25 mouse cellular contexts compared by ENCODE assay signal in the genomic region with DNA sequence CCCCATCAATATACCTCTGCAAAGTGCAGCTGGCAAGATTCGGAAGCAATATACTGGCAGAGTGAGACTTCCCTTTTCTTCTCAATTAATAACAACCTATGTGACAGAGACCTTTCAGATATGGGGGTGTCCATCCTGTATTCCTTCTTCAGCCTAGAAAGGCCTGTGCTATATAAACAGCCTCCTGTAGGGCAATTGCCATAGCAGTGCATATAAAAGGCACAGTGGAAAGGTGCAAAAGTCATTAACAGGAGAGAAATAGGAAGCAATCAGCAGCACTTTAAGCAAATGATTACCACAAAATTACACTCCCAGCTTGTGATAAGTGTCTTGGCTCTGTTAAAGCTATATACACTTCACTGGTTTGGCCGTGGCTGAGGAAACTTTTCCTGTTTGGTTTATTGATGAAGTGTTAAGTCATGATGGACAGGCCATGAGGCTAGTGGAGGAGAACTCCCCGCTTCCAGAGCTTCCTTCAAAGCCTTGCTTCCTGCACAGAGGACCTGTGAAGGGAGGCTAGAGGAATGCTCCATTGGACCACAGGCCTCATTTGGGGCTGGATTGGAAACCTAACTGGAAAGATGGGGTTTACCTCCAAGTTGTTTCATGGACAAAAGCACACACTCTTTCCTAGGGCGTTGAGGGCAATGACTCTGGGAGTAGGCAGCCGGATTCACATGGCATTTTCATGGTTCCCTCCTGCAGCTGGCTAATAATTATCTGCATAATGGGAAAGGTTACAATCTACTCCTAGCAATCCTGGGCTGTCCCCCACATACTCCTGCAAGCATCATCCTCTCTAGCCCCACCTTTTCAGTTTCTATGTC.
DNase-seq lines count a peak whose midpoint lies in the region; ATAC-seq and TF ChIP-seq lines count a peak whose summit lies in the region.
"Had no signal": no experiment of that assay in that cellular context is flagged by ENCODE, and none has a peak within 500 bp of the region (broad histone marks: within the 10 kb centered on the region; RNA-seq: fewer than 3 reads in every experiment).

No protein-coding gene starts in this region.

- H3K27me3 ChIP-seq in hindbrain, embryonic 13.5 days = no peaks in the 10 kb centered on the region
- no peaks in the 10 kb centered on the region for H3K27me3 ChIP-seq in hindbrain, postnatal 0 days (ENCODE audit: insufficient read depth, low read length)
- H3K27me3 ChIP-seq in kidney, embryonic 16.5 days (ENCODE audit: insufficient read depth, low read length) = no peaks in the 10 kb centered on the region
- peaks cover 24% of the 10 kb centered on the region for H3K27me3 ChIP-seq in limb, embryonic 12.5 days
- H3K27me3 ChIP-seq: heart, embryonic 15.5 days; liver, embryonic 15.5 days; megakaryocyte, embryonic 14.5 days had no signal

- no peak for ATAC-seq in hindbrain, embryonic 13.5 days (ENCODE audit: low FRiP score)
- ATAC-seq in hindbrain, postnatal 0 days = no peak
- ATAC-seq in kidney, embryonic 16.5 days (ENCODE audit: low FRiP score, low TSS enrichment) = peak; percentile 71
- ATAC-seq in limb, embryonic 12.5 days (ENCODE audit: insufficient number of reproducible peaks, insufficient read depth, low FRiP score, low TSS enrichment, low read depth) = peak; percentile 63; the same call in 1 of the 2 replicates
- ATAC-seq: forebrain, embryonic 14.5 days; inflammation-experienced regulatory T-cells, adult 6 months had no signal

- 0 out of 2 replicates have a peak overlapping the region, but pooled peaks have one; percentile 29 for H3K9ac ChIP-seq in hindbrain, embryonic 13.5 days
- no peak overlapping the region for H3K9ac ChIP-seq in hindbrain, postnatal 0 days (replicated peaks; ENCODE audit: low read length)
- H3K9ac ChIP-seq in kidney, embryonic 16.5 days (replicated peaks; ENCODE audit: low read length) = no peak overlapping the region
- H3K9ac ChIP-seq in limb, embryonic 12.5 days (replicated peaks) = no peak overlapping the region
- H3K9ac ChIP-seq: heart, embryonic 15.5 days; liver, embryonic 15.5 days had no signal

- H3K4me3 ChIP-seq in hindbrain, embryonic 13.5 days = no peak overlapping the region
- H3K4me3 ChIP-seq in hindbrain, postnatal 0 days (ENCODE audit: low read length) = no peak overlapping the region
- no peak overlapping the region for H3K4me3 ChIP-seq in kidney, embryonic 16.5 days (ENCODE audit: low read length)
- no peak overlapping the region for H3K4me3 ChIP-seq in limb, embryonic 12.5 days (replicated peaks)
- H3K4me3 ChIP-seq: gastrocnemius, adult 2 months; heart, embryonic 15.5 days; liver, embryonic 15.5 days; megakaryocyte, embryonic 14.5 days had no signal

- H3K9me3 ChIP-seq in hindbrain, embryonic 13.5 days = no peaks in the 10 kb centered on the region
- H3K9me3 ChIP-seq in hindbrain, postnatal 0 days (ENCODE audit: low read length) = no peaks in the 10 kb centered on the region
- no peaks in the 10 kb centered on the region for H3K9me3 ChIP-seq in kidney, embryonic 16.5 days (ENCODE audit: low read length)
- H3K9me3 ChIP-seq in limb, embryonic 12.5 days = no peaks in the 10 kb centered on the region
- H3K9me3 ChIP-seq: heart, embryonic 15.5 days; liver, embryonic 15.5 days; megakaryocyte, embryonic 14.5 days had no signal

- 81% methylated on average over 5 of the region's 5 CpGs for WGBS in hindbrain, embryonic 13.5 days
- 80% methylated on average over 5 of the region's 5 CpGs for WGBS in hindbrain, postnatal 0 days
- 33% methylated on average over 5 of the region's 5 CpGs for WGBS in kidney, embryonic 16.5 days
- WGBS in limb, embryonic 12.5 days = 26% methylated on average over 5 of the region's 5 CpGs

- no peaks in the 10 kb centered on the region for H3K36me3 ChIP-seq in hindbrain, embryonic 13.5 days
- no peaks in the 10 kb centered on the region for H3K36me3 ChIP-seq in hindbrain, postnatal 0 days (ENCODE audit: insufficient read depth, low read length)
- H3K36me3 ChIP-seq in kidney, embryonic 16.5 days (ENCODE audit: insufficient read depth, low read length) = no peaks in the 10 kb centered on the region
- H3K36me3 ChIP-seq in limb, embryonic 12.5 days = no peaks in the 10 kb centered on the region
- H3K36me3 ChIP-seq: heart, embryonic 15.5 days; liver, embryonic 15.5 days had no signal

- no peak for TF ChIP-seq CTCF in hindbrain, postnatal 0 days (IDR thresholded peaks at IDR 0.05; ENCODE audit: low read depth)

- H3K27ac ChIP-seq in hindbrain, embryonic 13.5 days = no peak overlapping the region
- H3K27ac ChIP-seq in hindbrain, postnatal 0 days = no peak overlapping the region
- H3K27ac ChIP-seq in kidney, embryonic 16.5 days (ENCODE audit: low read length) = no peak overlapping the region
- H3K27ac ChIP-seq in limb, embryonic 12.5 days = no peak overlapping the region
- H3K27ac ChIP-seq: gastrocnemius, adult 2 months; heart, embryonic 15.5 days; liver, embryonic 15.5 days had no signal

- H3K4me1 ChIP-seq in hindbrain, embryonic 13.5 days (replicated peaks) = no peaks in the 10 kb centered on the region
- no peaks in the 10 kb centered on the region for H3K4me1 ChIP-seq in hindbrain, postnatal 0 days (ENCODE audit: insufficient read depth, low read length)
- peaks cover 8% of the 10 kb centered on the region; the same call in 1 of the 2 replicates for H3K4me1 ChIP-seq in kidney, embryonic 16.5 days (ENCODE audit: insufficient read depth, low read length)
- peaks cover 37% of the 10 kb centered on the region for H3K4me1 ChIP-seq in limb, embryonic 12.5 days (replicated peaks)
- H3K4me1 ChIP-seq: heart, embryonic 15.5 days; liver, embryonic 15.5 days; megakaryocyte, embryonic 14.5 days had no signal

- no peak for DNase-seq in hindbrain, postnatal 0 days (ENCODE audit: low spot score)
- DNase-seq in kidney, postnatal 14 days = no peak
- peak; percentile 56 for DNase-seq in forelimb bud, embryonic 11.5 days (ENCODE audit: low read depth, low spot score)
- DNase-seq in Muller cell, postnatal 12 days (ENCODE audit: inconsistent ontology term) = no peak
- DNase-seq in gastrocnemius, postnatal 25 days = no peak
- DNase-seq: adrenal gland, postnatal 14 days; cerebellum, adult 11 months; cerebellum, adult 9-10 months; cerebellum, postnatal 36 days; gastrocnemius, adult 2 months; kidney, postnatal 10 days; lung, postnatal 4 days; midbrain, embryonic 14.5 days; right cerebral cortex, adult 18-20 months; spleen, adult 18-20 months; thymus, adult 2 months; thymus, postnatal 36 days had no signal

- H3K4me2 ChIP-seq in hindbrain, embryonic 13.5 days = no peak overlapping the region
- no peak overlapping the region for H3K4me2 ChIP-seq in hindbrain, postnatal 0 days (ENCODE audit: low read depth, low read length)
- H3K4me2 ChIP-seq in kidney, embryonic 16.5 days (replicated peaks; ENCODE audit: low read depth, low read length) = no peak overlapping the region
- H3K4me2 ChIP-seq in limb, embryonic 12.5 days = no peak overlapping the region
- H3K4me2 ChIP-seq: heart, embryonic 15.5 days; liver, embryonic 15.5 days had no signal

Comparison
In these comparisons a context has a peak if more than half of its experiments do, and no peak if none do; other contexts are left out.
1. ATAC-seq: peak in kidney, embryonic 16.5 days (single experiment) and limb, embryonic 12.5 days (single experiment); none in hindbrain, embryonic 13.5 days (single experiment) and hindbrain, postnatal 0 days (single experiment).